Mouse (Mus musculus) midbrain, embryonic 16.5 days (tissue): ENCODE measurements around the gene Cib2. TPM values are rescaled to one million over a fixed set of nuclear protein-coding genes. Genes with fewer than 3 reads are reported as not detected.

Experiments
- ATAC-seq: fragments of 200-750 bp; cut with Nextera tagmentation; 2 replicates; pipeline ENCODE4 v1.8.0; 2017; ENCODE audit warnings: moderate TSS enrichment
- H3K27ac ChIP-seq: fragments of 300-500 bp; sonication (generic); 2 replicates; pipeline ENCODE4 v1.5.1; 2014; ENCODE audit warnings: mild to moderate bottlenecking, low read length, mixed read lengths
- H3K27me3 ChIP-seq: fragments of 300-500 bp; sonication (generic); 2 replicates; pipeline ENCODE4 v1.6.1; 2014; ENCODE audit warnings: low read depth, low read length, mixed read lengths; ENCODE audit not compliant: control insufficient read depth, insufficient read depth
- H3K36me3 ChIP-seq: fragments of 300-500 bp; sonication (generic); 2 replicates; pipeline ENCODE4 v1.6.1; 2014; ENCODE audit warnings: mild to moderate bottlenecking, low read length, moderate library complexity, mixed read lengths; ENCODE audit not compliant: control insufficient read depth, insufficient read depth
- H3K4me1 ChIP-seq: fragments of 300-500 bp; sonication (generic); 2 replicates; pipeline ENCODE4 v1.6.1; 2014; ENCODE audit warnings: mild to moderate bottlenecking, low read length, mixed read lengths; ENCODE audit not compliant: control insufficient read depth, insufficient read depth
- H3K4me2 ChIP-seq: fragments of 300-500 bp; sonication (generic); 2 replicates; pipeline ENCODE4 v1.6.1; 2014; ENCODE audit warnings: mild to moderate bottlenecking, low read length, mixed read lengths
- H3K4me3 ChIP-seq: fragments of 300-500 bp; sonication (generic); 2 replicates; pipeline ENCODE4 v1.5.1; 2014; ENCODE audit warnings: low read depth, mild to moderate bottlenecking, low read length, moderate library complexity, mixed read lengths
- H3K9ac ChIP-seq: fragments of 300-500 bp; sonication (generic); 2 replicates; pipeline ENCODE4 v1.6.1; 2014; ENCODE audit warnings: low read depth, low read length, mixed read lengths
- H3K9me3 ChIP-seq: fragments of 300-500 bp; sonication (generic); replicated peaks from 2 replicates; pipeline ENCODE4 v1.6.1; 2014; ENCODE audit warnings: mild to moderate bottlenecking, low read length, mixed read lengths; ENCODE audit not compliant: control insufficient read depth, poor library complexity, severe bottlenecking
- WGBS: fragments of 180-500 bp; shearing (Covaris S2); extraction: QIAGEN DNeasy Blood & Tissue Kit; methylation state at CpG from one replicate; pipeline ENCODE4 v1.1.7; 2014; 5-methylcytosine and 5-hydroxymethylcytosine counted together
- polyA plus RNA-seq: library from polyadenylated mRNA; unstranded; fragments of >200 nt; fragmentation: Nextera tagmentation; extraction: Ambion mirVana; gene quantifications from 2 replicates; pipeline ENCODE4 v1.2.1, GENCODE M21; 2015

Gene Cib2
- polyA plus RNA-seq, 1 experiment from 2014 or later = 60.3 TPM

DNA sequence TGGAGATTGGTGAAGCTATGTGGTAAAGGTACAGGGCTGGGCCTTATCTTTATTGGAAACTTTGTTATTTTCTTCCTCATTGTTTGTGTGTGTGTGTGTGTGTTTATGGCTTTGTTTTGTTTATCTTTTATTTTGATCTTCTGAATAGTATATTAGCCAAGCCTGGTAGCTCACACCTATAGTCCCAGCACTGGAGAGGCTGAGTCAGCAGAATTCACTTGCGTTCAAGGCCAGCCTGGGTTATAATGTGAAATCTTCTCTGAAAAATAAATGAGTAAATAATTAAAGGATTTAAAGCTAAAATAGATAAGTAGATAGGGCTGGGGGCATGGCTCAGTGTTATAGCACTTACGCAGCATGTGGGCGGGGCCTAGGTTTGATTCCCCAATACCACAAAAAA is 21.8 kb downstream of the Cib2 start:
- Histone ChIP-seq H3K4me3 (no peak overlapping the region), H3K36me3 (no peaks in the 10 kb centered on the region), H3K4me2 (no peak overlapping the region), H3K4me1 (peaks cover 5% of the 10 kb centered on the region), H3K9ac (no peak overlapping the region), H3K9me3 (no peaks in the 10 kb centered on the region), H3K27me3 (no peaks in the 10 kb centered on the region), H3K27ac (no peak overlapping the region)
- no peak for ATAC-seq
- WGBS = 96% methylated on average over 3 of the region's 3 CpGs

DNA sequence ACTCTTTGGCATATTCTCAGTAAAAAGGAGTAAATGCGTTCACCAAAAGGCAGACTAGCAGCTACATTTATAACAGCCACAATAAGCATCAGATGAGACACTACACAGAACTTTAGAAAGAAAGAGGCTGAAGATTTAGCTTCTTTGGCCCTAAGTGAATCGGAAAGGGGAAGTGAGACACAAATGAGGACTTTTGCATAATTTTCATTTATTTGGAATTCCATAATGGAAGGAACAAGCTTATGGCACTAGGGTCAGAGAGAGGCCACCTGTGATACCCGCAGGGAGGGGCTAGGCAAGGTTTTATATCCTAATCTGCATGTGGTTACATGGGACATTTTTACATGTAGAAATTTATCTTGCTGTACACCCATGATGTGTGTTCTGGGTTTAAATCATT is 22.5 kb downstream of the Cib2 start:
- no peak overlapping the region for H3K4me2 ChIP-seq
- peaks cover 5% of the 10 kb centered on the region for H3K4me1 ChIP-seq
- H3K9ac ChIP-seq = no peak overlapping the region
- WGBS = 76% methylated on average over 3 of the region's 3 CpGs
- H3K36me3 ChIP-seq = no peaks in the 10 kb centered on the region
- H3K27ac ChIP-seq = 0 out of 2 replicates have a peak overlapping the region, but pooled peaks have one; percentile 14
- H3K9me3 ChIP-seq = no peaks in the 10 kb centered on the region
- no peaks in the 10 kb centered on the region for H3K27me3 ChIP-seq
- no peak for ATAC-seq
- H3K4me3 ChIP-seq = no peak overlapping the region

DNA sequence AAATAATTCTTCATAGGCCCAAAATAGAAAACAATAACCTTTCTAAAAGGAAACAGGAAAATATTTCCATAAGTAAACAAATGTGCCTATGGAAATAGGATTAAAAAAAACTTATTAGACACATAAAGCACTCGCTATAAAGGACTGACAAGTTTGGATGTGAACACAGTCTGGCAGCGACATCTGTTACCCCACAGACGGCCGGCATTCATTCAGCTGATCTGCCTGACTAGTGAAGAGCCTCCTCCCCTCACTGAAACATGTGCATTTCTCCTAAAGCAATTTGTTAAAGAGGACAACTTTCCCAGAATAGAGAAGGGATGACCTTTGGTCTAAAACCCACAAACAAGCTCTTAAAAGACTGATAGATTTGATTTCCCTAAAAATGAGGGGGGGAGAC is 23.0 kb downstream of the Cib2 start:
- no peak for ATAC-seq
- WGBS = 24% methylated on average over 4 of the region's 4 CpGs
- 0 out of 2 replicates have a peak overlapping the region, but pooled peaks have one; percentile 14 for H3K27ac ChIP-seq

DNA sequence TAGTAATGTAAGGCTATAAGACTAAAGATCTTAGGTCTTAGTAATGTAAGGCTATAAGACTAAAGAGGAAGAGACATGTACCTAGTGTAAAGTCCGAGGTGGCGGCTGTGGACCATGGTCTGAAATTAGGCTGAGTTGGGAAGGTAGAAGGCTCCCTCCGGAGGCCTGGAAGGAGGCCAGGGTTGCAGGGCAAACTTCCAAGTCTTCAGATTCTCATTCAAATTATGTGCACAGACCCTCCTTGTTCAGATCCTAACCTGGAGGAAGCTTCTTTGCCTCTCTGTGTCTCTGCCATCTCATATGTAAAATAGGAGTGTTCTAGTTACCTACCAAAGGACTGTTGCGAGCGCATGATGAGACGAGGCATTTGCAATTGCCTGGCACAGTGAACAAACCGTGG is 23.8 kb downstream of the Cib2 start:
- 60% methylated on average over 7 of the region's 7 CpGs for WGBS
- peaks cover 5% of the 10 kb centered on the region for H3K4me1 ChIP-seq
- ATAC-seq = no peak
- H3K9ac ChIP-seq = no peak overlapping the region
- no peaks in the 10 kb centered on the region for H3K36me3 ChIP-seq
- no peaks in the 10 kb centered on the region for H3K9me3 ChIP-seq
- no peak overlapping the region for H3K27ac ChIP-seq
- H3K27me3 ChIP-seq = no peaks in the 10 kb centered on the region
- H3K4me2 ChIP-seq = no peak overlapping the region
- no peak overlapping the region for H3K4me3 ChIP-seq

More for the DNA sequence above, 23.0 kb downstream of the Cib2 start:
- Histone ChIP-seq H3K9ac (no peak overlapping the region), H3K4me1 (peaks cover 5% of the 10 kb centered on the region), H3K27me3 (no peaks in the 10 kb centered on the region), H3K36me3 (no peaks in the 10 kb centered on the region), H3K9me3 (no peaks in the 10 kb centered on the region), H3K4me3 (no peak overlapping the region), H3K4me2 (no peak overlapping the region)

DNA sequence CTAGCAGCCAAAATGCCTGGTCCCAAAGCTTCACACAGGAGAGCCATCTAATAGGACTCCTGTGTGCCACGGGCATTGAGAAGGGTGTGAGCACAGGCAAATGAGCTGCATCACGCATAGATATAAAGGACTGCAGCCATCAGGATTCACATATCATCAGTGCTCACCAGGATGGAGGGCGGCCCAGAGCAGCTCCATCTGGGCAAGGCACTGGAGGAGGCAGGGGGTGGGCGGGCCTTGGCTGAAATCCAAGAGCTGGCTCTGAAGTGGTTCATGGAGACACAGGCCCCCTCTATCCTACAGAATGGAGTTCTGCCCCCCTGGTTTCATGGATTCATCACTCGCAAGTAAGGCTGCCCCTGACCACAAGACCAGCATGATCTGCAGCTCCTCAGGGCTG is 26.0 kb downstream of the Cib2 start:
- WGBS = 38% methylated on average over 5 of the region's 5 CpGs
- no peak overlapping the region for H3K9ac ChIP-seq
- H3K4me1 ChIP-seq = peaks cover 5% of the 10 kb centered on the region
- H3K4me2 ChIP-seq = no peak overlapping the region
- H3K4me3 ChIP-seq = no peak overlapping the region
- H3K27me3 ChIP-seq = no peaks in the 10 kb centered on the region
- no peaks in the 10 kb centered on the region for H3K36me3 ChIP-seq
- peak overlapping the region; percentile 56; the same call in 1 of the 2 replicates for H3K27ac ChIP-seq
- H3K9me3 ChIP-seq = no peaks in the 10 kb centered on the region
- ATAC-seq = peak; percentile 68

DNA sequence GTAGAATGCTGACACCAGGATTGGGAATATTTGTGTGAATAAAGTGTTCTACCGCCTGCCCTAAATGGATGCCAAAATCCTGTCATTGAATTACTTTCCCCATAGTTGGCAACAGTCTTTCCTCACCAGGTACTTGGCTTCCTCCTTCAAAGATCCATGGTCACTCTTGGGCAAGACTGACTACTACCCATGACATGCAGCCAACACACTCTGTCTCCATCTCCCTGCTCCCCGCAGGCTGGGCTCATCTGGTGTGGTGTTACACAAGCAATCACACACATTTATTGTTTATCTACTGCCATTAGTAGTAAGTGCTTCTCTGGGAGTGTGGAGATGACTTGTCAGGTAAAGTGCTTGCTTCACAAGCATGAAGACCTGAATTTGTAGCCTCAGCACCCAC is 27.1 kb downstream of the Cib2 start:
- Histone ChIP-seq H3K27ac (no peak overlapping the region), H3K36me3 (no peaks in the 10 kb centered on the region), H3K4me2 (no peak overlapping the region), H3K9me3 (no peaks in the 10 kb centered on the region), H3K27me3 (no peaks in the 10 kb centered on the region), H3K4me1 (peaks cover 5% of the 10 kb centered on the region), H3K4me3 (no peak overlapping the region), H3K9ac (no peak overlapping the region)
- no peak for ATAC-seq
- 81% methylated on average over 2 of the region's 2 CpGs for WGBS

DNA sequence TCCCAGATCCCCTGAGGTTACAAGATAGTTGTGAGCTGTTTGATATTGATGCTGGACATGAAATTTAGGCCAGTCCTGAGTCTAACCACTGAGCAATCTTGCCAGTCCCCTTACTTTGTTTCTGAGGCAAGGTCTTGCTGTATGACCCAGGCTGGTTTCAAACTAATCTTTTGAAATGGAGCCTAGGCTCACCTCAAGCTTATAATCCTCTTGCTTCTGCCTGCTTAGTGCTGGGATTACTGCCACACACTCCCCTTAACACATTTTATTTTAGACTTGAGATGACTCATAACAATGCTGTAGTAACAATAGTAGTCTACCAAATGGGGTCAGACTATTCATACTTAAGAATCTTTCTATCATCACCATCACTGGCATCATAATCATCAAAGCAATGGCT is 28.6 kb downstream of the Cib2 start:
- no peaks in the 10 kb centered on the region for H3K36me3 ChIP-seq
- no peak overlapping the region for H3K27ac ChIP-seq
- H3K4me3 ChIP-seq = no peak overlapping the region
- no peaks in the 10 kb centered on the region for H3K9me3 ChIP-seq
- H3K27me3 ChIP-seq = no peaks in the 10 kb centered on the region
- no peak overlapping the region for H3K9ac ChIP-seq
- peaks cover 5% of the 10 kb centered on the region for H3K4me1 ChIP-seq
- no peak overlapping the region for H3K4me2 ChIP-seq
- no peak for ATAC-seq

DNA sequence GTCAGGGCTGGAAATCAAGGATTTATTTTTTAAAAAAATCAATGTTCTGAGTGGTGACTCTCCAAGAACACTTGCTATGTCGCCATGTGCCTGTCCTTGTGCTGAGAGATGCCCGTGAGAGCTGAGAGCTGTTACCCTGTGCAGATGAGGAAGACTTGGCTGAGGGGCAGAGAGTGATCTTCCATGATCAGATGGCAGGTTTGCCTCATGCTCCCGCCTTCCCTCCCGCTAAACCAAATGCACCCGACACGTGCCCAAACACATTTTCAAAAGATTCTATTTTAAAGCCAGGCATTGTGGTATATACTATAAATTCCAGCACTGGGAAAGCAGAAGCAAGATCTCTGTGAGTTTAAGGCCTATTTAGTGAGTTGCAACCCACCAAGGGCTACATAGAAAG is 29.2 kb downstream of the Cib2 start:
- Histone ChIP-seq H3K36me3 (no peaks in the 10 kb centered on the region), H3K27ac (no peak overlapping the region), H3K4me2 (no peak overlapping the region), H3K9me3 (no peaks in the 10 kb centered on the region), H3K27me3 (no peaks in the 10 kb centered on the region), H3K9ac (no peak overlapping the region), H3K4me3 (no peak overlapping the region), H3K4me1 (peaks cover 5% of the 10 kb centered on the region)
- 93% methylated on average over 6 of the region's 6 CpGs for WGBS
- ATAC-seq = no peak

DNA sequence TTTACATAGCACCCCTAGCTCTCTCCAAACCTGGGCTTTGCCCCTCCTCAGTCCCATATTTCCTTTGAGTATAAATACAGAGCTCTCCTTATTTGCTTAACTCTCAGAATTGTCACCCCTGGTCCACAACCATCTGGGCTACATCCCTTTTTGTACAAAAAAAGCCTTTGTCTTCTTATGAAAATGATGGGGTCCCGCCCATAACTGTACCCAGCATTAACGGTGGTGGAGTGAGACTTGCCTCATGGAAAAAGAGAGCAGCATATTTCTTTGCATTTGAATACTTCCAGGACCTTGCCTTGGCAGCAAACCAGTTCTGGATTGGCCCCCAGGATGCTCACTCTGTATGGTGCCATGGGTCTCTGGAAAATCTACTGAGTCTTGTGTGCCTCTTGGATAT is 30.1 kb downstream of the Cib2 start:
- no peak overlapping the region for H3K9ac ChIP-seq
- peaks cover 5% of the 10 kb centered on the region for H3K4me1 ChIP-seq
- no peaks in the 10 kb centered on the region for H3K9me3 ChIP-seq
- WGBS = 69% methylated on average over 2 of the region's 2 CpGs
- no peaks in the 10 kb centered on the region for H3K36me3 ChIP-seq
- H3K27me3 ChIP-seq = no peaks in the 10 kb centered on the region
- no peak overlapping the region for H3K27ac ChIP-seq
- no peak overlapping the region for H3K4me2 ChIP-seq
- no peak for ATAC-seq
- no peak overlapping the region for H3K4me3 ChIP-seq

DNA sequence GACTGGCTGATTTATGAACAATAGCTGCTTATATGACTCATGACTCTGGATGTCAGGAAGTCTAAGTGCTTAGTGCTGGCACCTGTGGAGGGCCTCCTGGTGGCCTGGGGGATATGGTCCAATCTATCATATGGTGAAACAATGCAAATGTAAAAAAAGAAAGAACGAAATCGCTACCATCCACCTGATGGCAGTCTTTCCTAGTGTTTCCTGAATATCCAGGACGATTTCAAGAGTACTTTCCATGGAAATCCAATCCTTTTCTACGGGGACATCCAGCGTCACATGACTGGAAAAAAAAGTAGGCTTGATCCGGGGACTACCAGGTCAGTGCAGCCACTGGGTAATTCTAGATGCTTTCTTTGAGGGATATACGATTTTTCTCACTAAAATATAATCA is 32.3 kb downstream of the Cib2 start:
- 77% methylated on average over 7 of the region's 7 CpGs for WGBS

More for the DNA sequence above, 32.3 kb downstream of the Cib2 start:
- Histone ChIP-seq H3K4me1 (no peaks in the 10 kb centered on the region), H3K9ac (no peak overlapping the region), H3K27ac (no peak overlapping the region), H3K4me2 (no peak overlapping the region), H3K9me3 (no peaks in the 10 kb centered on the region), H3K4me3 (no peak overlapping the region), H3K36me3 (no peaks in the 10 kb centered on the region), H3K27me3 (no peaks in the 10 kb centered on the region)
- ATAC-seq = no peak
